Mouse (Mus musculus): Measurements from ENCODE around the gene Lss.

DNA sequence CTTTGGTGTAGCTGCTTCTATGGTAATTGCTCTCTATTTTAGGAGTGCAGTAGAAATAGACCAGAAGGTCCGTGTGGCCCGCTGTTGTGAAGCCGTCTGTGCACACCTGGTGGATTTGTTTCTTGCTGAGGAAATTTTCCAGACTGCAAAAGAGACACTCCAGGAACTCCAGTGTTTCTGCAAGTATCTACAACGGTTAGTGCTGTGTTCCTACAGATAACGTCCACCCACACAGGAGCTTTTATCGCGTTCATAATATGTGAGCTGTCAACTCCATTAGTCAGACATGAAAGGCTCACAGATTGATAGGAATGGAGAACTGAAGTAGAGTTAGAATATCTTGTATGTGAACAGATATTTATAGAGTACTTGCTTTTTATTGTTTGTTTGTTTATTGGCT, 35.0 kb upstream of the Lss start:
- no peak for TF ChIP-seq POLR2A (IDR thresholded peaks at IDR 0.05; ENCODE audit: insufficient read depth, low read length)
- TF ChIP-seq EP300 (IDR thresholded peaks at IDR 0.05; ENCODE audit: insufficient read depth, low read depth, low read length), result no peak
